Mouse (Mus musculus): ENCODE measurements at regions not wholly inside any gene's neighbourhood (a gene's known extent, or its start where the extent isn't known, plus 50 kb on each side); places are given as distances from the start of the nearest gene placed in this dataset.

DNA sequence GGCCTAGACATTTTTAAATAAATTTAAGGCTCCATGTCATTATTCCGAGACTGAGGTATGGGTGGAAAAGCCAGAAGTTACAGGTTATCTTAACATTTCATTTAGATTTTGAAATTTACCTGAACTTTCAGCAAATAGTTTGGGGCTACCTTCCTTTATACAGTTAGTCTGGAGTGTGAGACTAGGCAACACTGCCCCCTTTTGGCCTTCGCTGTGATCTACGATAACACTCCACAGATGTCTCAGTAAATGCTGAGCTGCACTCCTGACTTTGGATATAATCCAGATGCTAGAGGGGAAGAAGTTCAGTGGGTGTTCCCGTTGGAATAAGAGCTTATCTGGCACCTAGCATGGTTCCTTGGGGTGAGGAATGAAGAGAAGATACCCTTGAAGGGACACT is 224.6 kb downstream of the Nsun3 start:
- H3K27me3 ChIP-seq (ENCODE audit: insufficient read depth, low read length), result no peaks in the 10 kb centered on the region
- WGBS, result 40% methylated on average over 4 of the region's 4 CpGs
- no peak overlapping the region for H3K9ac ChIP-seq (replicated peaks; ENCODE audit: low read length)
- ATAC-seq, result no peak
- H3K4me3 ChIP-seq (ENCODE audit: low read length), result no peak overlapping the region
- no peaks in the 10 kb centered on the region for H3K9me3 ChIP-seq (ENCODE audit: low read length)
- H3K4me1 ChIP-seq (ENCODE audit: insufficient read depth, low read length), result no peaks in the 10 kb centered on the region
- peak; percentile 66 for TF ChIP-seq CTCF (IDR thresholded peaks at IDR 0.05; ENCODE audit: low read depth)
- peak; percentile 75 for DNase-seq (ENCODE audit: low spot score)
- no peak overlapping the region for H3K27ac ChIP-seq
- no peaks in the 10 kb centered on the region for H3K36me3 ChIP-seq (ENCODE audit: insufficient read depth, low read length)
- H3K4me2 ChIP-seq (ENCODE audit: low read depth, low read length), result no peak overlapping the region

GRCm38 (mm10) chr16:62543156-62543555 is 243.5 kb downstream of the Nsun3 start:
- no peak overlapping the region for H3K4me2 ChIP-seq (ENCODE audit: low read depth, low read length)
- H3K4me3 ChIP-seq (ENCODE audit: low read length), result no peak overlapping the region
- no peaks in the 10 kb centered on the region for H3K4me1 ChIP-seq (ENCODE audit: insufficient read depth, low read length)
- no peak overlapping the region for H3K27ac ChIP-seq
- DNase-seq (ENCODE audit: low spot score) (peak; percentile 25), ATAC-seq (no peak)
- no peak overlapping the region for H3K9ac ChIP-seq (replicated peaks; ENCODE audit: low read length)
- no peaks in the 10 kb centered on the region for H3K36me3 ChIP-seq (ENCODE audit: insufficient read depth, low read length)
- 87% methylated on average over 2 of the region's 2 CpGs for WGBS
- no peaks in the 10 kb centered on the region for H3K27me3 ChIP-seq (ENCODE audit: insufficient read depth, low read length)
- no peaks in the 10 kb centered on the region for H3K9me3 ChIP-seq (ENCODE audit: low read length)
- peak; percentile 57 for TF ChIP-seq CTCF (IDR thresholded peaks at IDR 0.05; ENCODE audit: low read depth)

DNA sequence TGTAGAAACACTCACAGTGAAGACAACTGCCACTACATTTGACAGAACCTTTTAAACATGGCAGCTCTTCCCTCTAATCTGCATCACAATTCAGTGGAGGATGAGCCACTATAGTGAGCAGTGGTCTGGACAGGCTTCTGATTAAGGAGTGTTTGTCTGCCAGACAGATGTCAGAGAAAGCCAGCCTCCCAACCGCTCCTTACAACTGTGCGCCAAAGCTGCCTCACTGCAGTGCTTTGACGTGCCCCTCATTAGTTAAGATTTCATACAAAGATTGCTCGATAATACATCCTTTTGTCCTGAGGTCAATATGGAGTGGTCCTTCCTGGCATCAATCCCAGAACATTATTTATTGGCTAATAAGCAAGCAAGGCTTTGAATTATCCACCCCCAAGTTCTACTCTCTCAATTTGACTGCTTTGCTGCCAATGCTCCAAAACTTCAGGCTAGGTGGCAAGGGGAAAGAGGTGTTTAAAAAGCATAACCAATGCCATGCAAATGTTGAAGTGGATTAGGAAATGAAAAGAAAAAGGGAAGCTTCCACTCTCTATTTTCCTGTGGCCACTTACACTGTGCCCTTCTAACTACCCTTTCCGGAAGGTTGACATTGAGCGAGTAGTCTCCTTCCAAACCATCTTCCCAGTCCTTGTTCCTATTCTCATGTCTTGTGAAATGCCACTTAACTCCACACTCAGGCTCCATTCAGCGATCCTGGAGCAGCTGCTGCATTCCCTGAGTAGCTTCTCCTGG is 248.7 kb downstream of the Nsun3 start:
- Histone ChIP-seq H3K4me3 (ENCODE audit: low read length) (no peak overlapping the region), H3K9ac (replicated peaks; ENCODE audit: low read length) (no peak overlapping the region), H3K4me1 (ENCODE audit: insufficient read depth, low read length) (no peaks in the 10 kb centered on the region), H3K27ac (no peak overlapping the region), H3K36me3 (ENCODE audit: insufficient read depth, low read length) (no peaks in the 10 kb centered on the region), H3K4me2 (ENCODE audit: low read depth, low read length) (no peak overlapping the region), H3K27me3 (ENCODE audit: insufficient read depth, low read length) (no peaks in the 10 kb centered on the region), H3K9me3 (ENCODE audit: low read length) (no peaks in the 10 kb centered on the region)
- DNase-seq (ENCODE audit: low spot score) (peak; percentile 45), ATAC-seq (peak; percentile 84)
- WGBS, result 44% methylated on average over 7 of the region's 7 CpGs
- no peak for TF ChIP-seq CTCF (IDR thresholded peaks at IDR 0.05; ENCODE audit: low read depth)

- Histone ChIP-seq H3K27ac (no peak overlapping the region), H3K4me2 (ENCODE audit: low read depth, low read length) (no peak overlapping the region), H3K4me3 (ENCODE audit: low read length) (no peak overlapping the region), H3K9ac (replicated peaks; ENCODE audit: low read length) (no peak overlapping the region), H3K9me3 (ENCODE audit: low read length) (no peaks in the 10 kb centered on the region), H3K4me1 (ENCODE audit: insufficient read depth, low read length) (no peaks in the 10 kb centered on the region), H3K27me3 (ENCODE audit: insufficient read depth, low read length) (no peaks in the 10 kb centered on the region), H3K36me3 (ENCODE audit: insufficient read depth, low read length) (no peaks in the 10 kb centered on the region)
- no peak for TF ChIP-seq CTCF (IDR thresholded peaks at IDR 0.05; ENCODE audit: low read depth)
- 68% methylated on average over 1 of the region's 1 CpGs for WGBS
- DNase-seq (ENCODE audit: low spot score) (no peak), ATAC-seq (no peak)
These were observed 277.3 kb downstream of the Nsun3 start for GRCm38 (mm10) chr16:62509321-62509720.

DNA sequence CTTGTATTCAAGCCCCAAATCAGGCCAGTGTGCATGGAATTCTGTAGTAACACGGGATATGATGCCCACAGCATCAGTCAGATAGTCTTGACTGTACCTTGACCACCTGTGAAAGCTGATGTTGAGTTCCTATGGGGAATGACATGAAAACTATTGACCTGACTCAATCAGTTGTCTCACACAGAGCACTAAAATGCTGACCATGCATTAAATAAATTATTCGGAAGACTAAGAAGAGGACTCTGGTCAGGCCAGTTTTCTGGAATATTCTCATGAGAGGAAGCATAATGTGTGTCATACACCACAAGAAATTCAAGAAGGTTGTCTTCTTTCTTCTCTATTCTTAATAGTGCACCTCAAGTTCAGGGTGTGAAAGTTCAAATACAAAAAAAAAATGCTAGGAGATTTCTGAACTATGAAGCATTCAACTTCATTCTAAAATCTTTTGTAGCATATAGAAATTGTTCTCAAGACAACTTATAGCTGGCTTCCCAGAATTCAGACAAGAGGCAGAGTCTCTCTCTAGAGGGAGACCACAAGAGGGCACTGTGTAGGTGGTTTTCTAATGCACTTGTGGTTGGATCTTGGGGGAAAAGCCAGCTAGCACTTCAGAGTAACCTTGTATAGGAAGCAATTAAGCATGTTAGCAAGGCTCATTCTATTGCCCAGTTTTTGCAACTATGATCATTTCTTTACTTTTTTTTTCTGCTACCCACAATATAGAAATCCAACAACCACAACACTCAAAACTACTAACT is 279.7 kb downstream of the Nsun3 start:
- Histone ChIP-seq H3K27me3 (ENCODE audit: insufficient read depth, low read length) (no peaks in the 10 kb centered on the region), H3K9ac (replicated peaks; ENCODE audit: low read length) (no peak overlapping the region), H3K27ac (no peak overlapping the region), H3K9me3 (ENCODE audit: low read length) (no peaks in the 10 kb centered on the region), H3K36me3 (ENCODE audit: insufficient read depth, low read length) (no peaks in the 10 kb centered on the region), H3K4me2 (ENCODE audit: low read depth, low read length) (no peak overlapping the region), H3K4me3 (ENCODE audit: low read length) (no peak overlapping the region), H3K4me1 (ENCODE audit: insufficient read depth, low read length) (no peaks in the 10 kb centered on the region)
- TF ChIP-seq CTCF (IDR thresholded peaks at IDR 0.05; ENCODE audit: low read depth), result peak; percentile 58
- ATAC-seq (no peak), DNase-seq (ENCODE audit: low spot score) (peak; percentile 62)
- 59% methylated on average over 2 of the region's 2 CpGs for WGBS

DNA sequence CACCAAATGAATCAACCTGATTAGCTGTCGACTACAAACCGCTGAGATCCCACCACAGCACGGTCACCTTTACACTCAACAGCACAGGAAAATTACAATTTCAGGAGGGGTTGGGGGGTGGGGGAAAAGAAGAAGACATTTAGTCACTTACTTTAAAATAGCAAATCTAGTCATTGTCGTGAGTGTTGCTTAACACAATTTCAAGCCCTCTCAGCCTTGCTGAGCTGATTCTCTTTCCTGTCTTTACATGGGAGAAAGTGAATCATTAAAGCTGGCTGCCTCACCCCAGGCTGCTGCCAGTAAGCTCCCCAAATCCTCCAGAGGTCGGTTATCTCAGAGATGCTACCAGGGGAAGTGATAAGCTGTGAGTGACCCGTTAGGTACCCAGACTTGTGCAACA is 285.7 kb downstream of the Nsun3 start:
- Histone ChIP-seq H3K4me1 (ENCODE audit: insufficient read depth, low read length) (no peaks in the 10 kb centered on the region), H3K36me3 (ENCODE audit: insufficient read depth, low read length) (no peaks in the 10 kb centered on the region), H3K4me2 (ENCODE audit: low read depth, low read length) (no peak overlapping the region), H3K9ac (replicated peaks; ENCODE audit: low read length) (no peak overlapping the region), H3K27me3 (ENCODE audit: insufficient read depth, low read length) (no peaks in the 10 kb centered on the region), H3K27ac (no peak overlapping the region), H3K4me3 (ENCODE audit: low read length) (no peak overlapping the region), H3K9me3 (ENCODE audit: low read length) (no peaks in the 10 kb centered on the region)
- no peak for TF ChIP-seq CTCF (IDR thresholded peaks at IDR 0.05; ENCODE audit: low read depth)
- WGBS, result 68% methylated on average over 6 of the region's 6 CpGs
- DNase-seq (ENCODE audit: low spot score) (no peak), ATAC-seq (0 out of 2 replicates have a peak, but pooled peaks have one; percentile 7)

DNA sequence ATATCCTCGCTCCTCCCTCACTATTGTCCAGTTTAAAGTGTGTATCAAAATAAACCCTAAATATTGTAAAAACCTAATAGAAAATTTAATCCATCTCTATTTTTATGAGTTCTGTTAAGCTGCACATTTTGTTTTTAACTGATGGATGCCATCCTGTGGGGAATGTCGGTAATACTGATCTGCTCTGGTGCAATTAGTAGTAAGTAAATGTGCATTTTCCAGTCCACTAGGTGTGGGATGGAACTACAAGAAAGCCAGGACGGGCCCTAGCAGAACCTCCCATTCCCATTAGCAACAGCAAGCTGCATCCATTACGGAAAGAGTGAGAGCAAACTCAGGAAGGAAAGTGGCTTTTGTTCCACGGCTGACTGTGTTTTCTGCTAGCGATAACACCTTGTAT is 286.3 kb downstream of the Nsun3 start:
- DNase-seq (ENCODE audit: low spot score), result peak; percentile 73
- H3K9ac ChIP-seq (replicated peaks; ENCODE audit: low read length), result no peak overlapping the region
- no peak overlapping the region for H3K4me3 ChIP-seq (ENCODE audit: low read length)
- H3K9me3 ChIP-seq (ENCODE audit: low read length), result no peaks in the 10 kb centered on the region
- H3K27me3 ChIP-seq (ENCODE audit: insufficient read depth, low read length), result no peaks in the 10 kb centered on the region
- H3K4me1 ChIP-seq (ENCODE audit: insufficient read depth, low read length), result no peaks in the 10 kb centered on the region
- WGBS, result 70% methylated on average over 6 of the region's 6 CpGs
- TF ChIP-seq CTCF (IDR thresholded peaks at IDR 0.05; ENCODE audit: low read depth), result peak; percentile 61
- H3K36me3 ChIP-seq (ENCODE audit: insufficient read depth, low read length), result no peaks in the 10 kb centered on the region
- peak; percentile 72 for ATAC-seq
- no peak overlapping the region for H3K4me2 ChIP-seq (ENCODE audit: low read depth, low read length)
- no peak overlapping the region for H3K27ac ChIP-seq
